Mouse (Mus musculus) cerebellum, adult 18-20 months (tissue): ENCODE data around the gene Pkn3.
"Not testable (repeated sequence)": the region's sequence is repeated elsewhere in the genome, so short reads cannot be mapped to it uniquely, and the experiment has no call there.

ENCODE experiments used
- DNase-seq, 2 experiments: peaks; one replicate each; pipeline ENCODE4 v3.0.0; 2021

Pkn3 gene

GRCm38 (mm10) chr2:30106364-30106763 is 28.9 kb downstream of the Pkn3 start:
- DNase-seq: peak; percentile 51 to 63

- no peak for DNase-seq
Measured at GRCm38 (mm10) chr2:30107646-30108045, 30.2 kb downstream of the Pkn3 start.

- DNase-seq: no peak
Measured at GRCm38 (mm10) chr2:30108260-30108659, 30.8 kb downstream of the Pkn3 start.

GRCm38 (mm10) chr2:30111500-30111899 is 34.0 kb downstream of the Pkn3 start:
- DNase-seq: no peak

GRCm38 (mm10) chr2:30112564-30112963 is 35.1 kb downstream of the Pkn3 start:
- no peak for DNase-seq

GRCm38 (mm10) chr2:30119641-30120051 is 42.2 kb downstream of the Pkn3 start:
- DNase-seq: peak; percentile 30 to 47

- no peak for DNase-seq
Measured at GRCm38 (mm10) chr2:30120269-30120668, 42.8 kb downstream of the Pkn3 start.

- DNase-seq: no peak
Measured at GRCm38 (mm10) chr2:30122766-30123165, 45.3 kb downstream of the Pkn3 start.

- peak in 1 of 2 experiments; percentile 22 for DNase-seq
Measured at GRCm38 (mm10) chr2:30123729-30124471, 46.4 kb downstream of the Pkn3 start.

- peak; percentile 96 for DNase-seq
Measured at GRCm38 (mm10) chr2:30124472-30125274, 47.2 kb downstream of the Pkn3 start, which contains the start of gene Zer1. Zer1 (minus strand) TSS chr2:30124585.

- peak; percentile 47 to 52 for DNase-seq
Measured at GRCm38 (mm10) chr2:30128789-30129188, 51.3 kb downstream of the Pkn3 start.

GRCm38 (mm10) chr2:30130156-30130555 is 52.7 kb downstream of the Pkn3 start:
- DNase-seq: no peak

GRCm38 (mm10) chr2:30131240-30131639 is 53.8 kb downstream of the Pkn3 start:
- DNase-seq: not testable (repeated sequence)

GRCm38 (mm10) chr2:30132801-30133612 is 55.5 kb downstream of the Pkn3 start:
- no peak for DNase-seq

GRCm38 (mm10) chr2:30133613-30134377 is 56.3 kb downstream of the Pkn3 start, which contains the start of gene Tbc1d13:
Tbc1d13 (plus strand) TSS chr2:30133746.
- DNase-seq: peak; percentile 97 to 98

GRCm38 (mm10) chr2:30134378-30134711 is 56.9 kb downstream of the Pkn3 start:
- DNase-seq: peak in 1 of 2 experiments; percentile 23

GRCm38 (mm10) chr2:30134928-30135620 is 57.6 kb downstream of the Pkn3 start:
- DNase-seq: no peak

GRCm38 (mm10) chr2:30136458-30136857 is 59.0 kb downstream of the Pkn3 start:
- DNase-seq: no peak

GRCm38 (mm10) chr2:30140021-30140420 is 62.5 kb downstream of the Pkn3 start:
- peak; percentile 81 for DNase-seq
